Mouse (Mus musculus): ENCODE measurements at regions not wholly inside any gene's neighbourhood (a gene's known extent, or its start where the extent isn't known, plus 50 kb on each side); places are given as distances from the start of the nearest gene placed in this dataset.

DNA sequence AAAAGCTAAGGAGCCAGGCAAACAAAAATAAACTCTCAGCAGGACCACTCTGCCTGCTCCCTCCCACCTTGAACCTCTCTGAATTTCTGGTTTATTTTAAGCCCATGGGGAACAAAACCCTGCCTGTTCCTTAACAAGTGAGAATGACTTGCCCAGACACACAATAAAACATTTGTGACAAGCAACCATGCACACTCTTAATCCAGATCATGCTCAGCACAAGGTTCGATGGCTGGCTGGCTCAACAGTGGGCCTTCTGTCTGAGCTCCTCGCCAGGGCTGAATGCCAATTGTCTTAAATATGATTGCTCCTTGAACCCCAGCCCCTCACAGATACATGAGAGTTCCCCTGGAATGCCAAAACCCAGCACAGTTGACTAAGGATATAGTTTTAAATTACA, 468.3 kb upstream of the Nrsn1 start:
- no peak for ATAC-seq (replicated peaks in 1 of 2; ENCODE audit: insufficient read depth in 1 of 2, low FRiP score in 2 of 2, low TSS enrichment in 1 of 2, low read depth in 1 of 2, poor library complexity in 2 of 2, severe bottlenecking in 2 of 2)

DNA sequence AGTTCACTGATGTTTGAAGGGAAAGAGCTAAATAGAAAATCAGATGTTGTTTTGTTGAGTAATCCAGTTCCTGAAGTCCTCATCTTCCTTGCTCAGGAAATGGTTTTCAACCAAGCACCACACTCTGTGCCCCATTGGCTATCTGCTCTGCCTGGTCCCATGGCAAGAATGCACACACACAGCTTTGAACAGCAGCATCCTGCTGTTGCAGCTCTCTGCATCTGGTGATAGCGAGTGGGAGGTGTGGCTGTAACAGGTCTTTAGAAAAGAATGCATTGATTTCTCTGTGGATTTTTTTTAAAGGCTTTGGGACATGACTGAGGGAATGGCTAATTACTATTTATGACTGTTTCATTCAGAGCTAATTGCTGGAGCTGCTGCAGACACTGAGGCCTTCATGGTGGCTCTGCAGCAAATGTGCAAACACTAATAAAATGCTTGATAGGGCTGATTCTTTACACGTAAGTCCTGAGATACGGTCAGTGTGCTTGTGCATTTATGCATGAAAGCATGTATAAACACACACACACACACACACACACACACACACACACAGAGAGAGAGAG, 459.1 kb upstream of the Nrsn1 start:
- no peak for ATAC-seq (replicated peaks in 1 of 2; ENCODE audit: insufficient read depth in 1 of 2, low FRiP score in 2 of 2, low TSS enrichment in 1 of 2, low read depth in 1 of 2, poor library complexity in 2 of 2, severe bottlenecking in 2 of 2)

DNA sequence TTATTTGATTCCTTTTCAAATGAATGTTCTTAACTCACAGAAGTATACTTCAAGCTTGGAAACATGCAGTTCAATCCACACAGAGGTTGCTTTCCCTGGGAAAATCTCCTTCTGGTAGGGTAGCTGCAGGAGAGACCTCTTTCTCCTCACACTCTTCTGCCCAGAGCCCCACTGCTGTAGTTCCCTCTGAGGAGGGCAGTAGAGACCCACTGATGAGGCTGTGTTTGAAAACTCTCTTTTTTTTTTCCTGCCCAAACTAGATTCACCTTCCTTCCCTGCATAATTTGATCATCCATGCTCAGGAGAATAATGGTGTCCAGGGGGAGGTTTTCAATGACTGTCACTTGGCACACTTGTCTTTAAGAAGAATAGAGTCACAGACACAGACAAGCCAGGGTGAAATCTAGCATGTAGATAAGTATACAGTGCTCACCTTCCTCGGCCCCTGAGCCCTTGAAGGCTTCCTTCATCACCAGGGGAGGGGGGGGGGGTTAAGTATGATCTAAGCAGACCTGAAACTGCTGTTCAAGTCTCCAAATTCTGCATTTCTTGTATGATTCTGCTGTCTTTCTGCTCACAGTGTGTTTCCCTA, 457.3 kb upstream of the Nrsn1 start:
- ATAC-seq (replicated peaks in 1 of 2; ENCODE audit: insufficient read depth in 1 of 2, low FRiP score in 2 of 2, low TSS enrichment in 1 of 2, low read depth in 1 of 2, poor library complexity in 2 of 2, severe bottlenecking in 2 of 2): no peak

DNA sequence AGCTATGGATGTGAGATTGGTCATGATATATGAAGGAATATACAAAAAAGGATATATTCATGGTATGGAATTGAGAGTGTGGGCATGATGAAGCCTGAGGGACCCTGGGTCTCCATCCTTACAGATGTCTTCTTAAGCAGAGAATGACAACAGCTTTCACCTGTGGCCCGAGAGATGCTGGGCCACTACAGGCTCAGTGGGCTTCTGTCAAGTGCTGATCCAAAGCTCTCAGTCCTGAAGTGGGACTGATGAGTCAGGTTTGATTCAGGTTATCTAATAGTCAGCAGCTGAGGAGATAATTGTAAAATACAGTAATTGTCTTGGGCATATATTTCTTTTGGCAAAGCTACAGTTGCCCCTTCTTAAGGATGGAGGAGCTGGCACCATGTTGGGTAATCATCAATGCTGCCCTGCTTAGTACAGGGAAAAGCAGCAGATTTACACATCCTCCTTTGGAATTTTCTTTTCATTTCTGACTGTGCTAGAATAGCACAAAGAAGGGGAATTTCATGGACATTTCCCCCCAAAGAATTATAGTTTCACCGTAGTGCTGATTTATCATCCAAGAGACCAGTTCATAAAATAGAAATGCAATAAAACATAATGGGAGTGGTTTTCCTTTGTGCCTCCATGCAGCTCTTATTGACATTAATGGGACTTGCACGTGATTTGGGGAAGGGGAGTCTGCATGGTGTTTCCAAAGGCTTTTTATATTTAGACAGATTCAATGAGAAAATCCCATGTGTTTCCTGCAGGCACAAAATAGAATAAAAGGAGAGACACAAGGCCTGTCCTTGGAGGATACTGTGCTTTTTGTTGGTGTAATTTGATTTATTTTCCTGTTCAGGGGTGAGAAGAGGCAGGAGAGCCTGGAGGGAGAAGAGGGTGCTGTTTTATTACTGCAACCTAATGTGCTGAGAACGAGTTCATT, 452.6 kb upstream of the Nrsn1 start:
- ATAC-seq (replicated peaks in 1 of 2; ENCODE audit: insufficient read depth in 1 of 2, low FRiP score in 2 of 2, low TSS enrichment in 1 of 2, low read depth in 1 of 2, poor library complexity in 2 of 2, severe bottlenecking in 2 of 2): no peak

GRCm38 (mm10) chr13:25700965-25701364, 430.7 kb upstream of the Nrsn1 start:
- ATAC-seq (replicated peaks in 1 of 2; ENCODE audit: insufficient read depth in 1 of 2, low FRiP score in 2 of 2, low TSS enrichment in 1 of 2, low read depth in 1 of 2, poor library complexity in 2 of 2, severe bottlenecking in 2 of 2): no peak

GRCm38 (mm10) chr13:25695956-25696355, 425.7 kb upstream of the Nrsn1 start:
- no peak for ATAC-seq (replicated peaks in 1 of 2; ENCODE audit: insufficient read depth in 1 of 2, low FRiP score in 2 of 2, low TSS enrichment in 1 of 2, low read depth in 1 of 2, poor library complexity in 2 of 2, severe bottlenecking in 2 of 2)

GRCm38 (mm10) chr13:25695017-25695604, 424.8 kb upstream of the Nrsn1 start:
- no peak for ATAC-seq (replicated peaks in 1 of 2; ENCODE audit: insufficient read depth in 1 of 2, low FRiP score in 2 of 2, low TSS enrichment in 1 of 2, low read depth in 1 of 2, poor library complexity in 2 of 2, severe bottlenecking in 2 of 2)

- no peak for ATAC-seq (replicated peaks in 1 of 2; ENCODE audit: insufficient read depth in 1 of 2, low FRiP score in 2 of 2, low TSS enrichment in 1 of 2, low read depth in 1 of 2, poor library complexity in 2 of 2, severe bottlenecking in 2 of 2)
Measured at GRCm38 (mm10) chr13:25678221-25678735, 408.0 kb upstream of the Nrsn1 start.

GRCm38 (mm10) chr13:25675208-25675607, 404.9 kb upstream of the Nrsn1 start:
- ATAC-seq (replicated peaks in 1 of 2; ENCODE audit: insufficient read depth in 1 of 2, low FRiP score in 2 of 2, low TSS enrichment in 1 of 2, low read depth in 1 of 2, poor library complexity in 2 of 2, severe bottlenecking in 2 of 2): no peak

- no peak for ATAC-seq (replicated peaks in 1 of 2; ENCODE audit: insufficient read depth in 1 of 2, low FRiP score in 2 of 2, low TSS enrichment in 1 of 2, low read depth in 1 of 2, poor library complexity in 2 of 2, severe bottlenecking in 2 of 2)
Measured at GRCm38 (mm10) chr13:25666022-25666421, 395.7 kb upstream of the Nrsn1 start.

- no peak for ATAC-seq (replicated peaks in 1 of 2; ENCODE audit: insufficient read depth in 1 of 2, low FRiP score in 2 of 2, low TSS enrichment in 1 of 2, low read depth in 1 of 2, poor library complexity in 2 of 2, severe bottlenecking in 2 of 2)
Measured at GRCm38 (mm10) chr13:25664963-25665606, 394.8 kb upstream of the Nrsn1 start.

DNA sequence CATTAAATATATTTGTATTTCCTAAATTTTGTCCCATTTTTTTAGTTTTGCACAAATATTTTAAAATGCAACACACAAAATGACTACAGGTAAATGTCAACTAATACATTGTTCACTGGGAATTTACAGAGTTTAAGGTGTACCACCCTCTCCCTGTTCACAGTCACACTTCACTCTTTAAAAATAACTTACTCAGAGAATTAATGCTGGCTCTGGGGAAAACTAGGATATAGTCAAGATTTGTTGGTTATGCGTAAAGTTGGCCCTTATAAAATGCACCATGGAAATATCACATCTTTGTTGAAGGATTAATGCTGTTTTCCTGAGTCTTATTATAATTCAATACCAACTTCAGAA, 378.1 kb upstream of the Nrsn1 start:
- ATAC-seq (replicated peaks in 1 of 2; ENCODE audit: insufficient read depth in 1 of 2, low FRiP score in 2 of 2, low TSS enrichment in 1 of 2, low read depth in 1 of 2, poor library complexity in 2 of 2, severe bottlenecking in 2 of 2): no peak

DNA sequence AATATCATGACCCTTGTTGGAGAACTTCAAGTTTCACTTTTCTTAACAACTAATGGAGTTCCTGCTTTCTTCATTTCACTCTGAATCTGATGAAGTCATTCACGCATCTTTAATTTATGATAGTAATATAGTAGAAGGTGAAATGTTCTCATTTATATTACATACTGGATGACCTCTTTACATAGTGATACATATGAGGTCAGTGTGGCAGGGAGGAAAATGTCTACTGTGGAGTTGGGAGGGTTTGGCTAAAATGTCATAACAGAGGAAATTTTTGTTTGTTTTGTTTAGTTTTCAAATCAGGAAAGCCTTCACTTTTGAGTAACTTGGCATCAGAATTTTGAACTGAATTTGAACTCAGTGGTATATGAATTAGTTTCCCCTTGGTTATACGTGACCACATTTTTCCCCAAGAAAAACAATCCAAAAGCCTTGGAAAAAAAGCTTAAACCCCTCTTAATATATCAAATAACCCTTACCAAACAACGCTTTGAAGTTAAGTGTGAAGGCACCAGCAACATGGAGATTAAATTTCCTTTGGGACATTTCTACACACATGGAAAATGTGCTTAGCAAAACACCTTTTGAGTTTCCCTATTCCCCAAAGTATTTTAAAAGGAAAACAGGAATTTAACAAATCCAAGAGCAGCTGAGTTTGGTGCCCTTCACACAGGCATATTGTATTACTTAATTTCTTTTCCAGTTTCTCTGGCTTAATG, 377.6 kb upstream of the Nrsn1 start:
- no peak for ATAC-seq (replicated peaks in 1 of 2; ENCODE audit: insufficient read depth in 1 of 2, low FRiP score in 2 of 2, low TSS enrichment in 1 of 2, low read depth in 1 of 2, poor library complexity in 2 of 2, severe bottlenecking in 2 of 2)

DNA sequence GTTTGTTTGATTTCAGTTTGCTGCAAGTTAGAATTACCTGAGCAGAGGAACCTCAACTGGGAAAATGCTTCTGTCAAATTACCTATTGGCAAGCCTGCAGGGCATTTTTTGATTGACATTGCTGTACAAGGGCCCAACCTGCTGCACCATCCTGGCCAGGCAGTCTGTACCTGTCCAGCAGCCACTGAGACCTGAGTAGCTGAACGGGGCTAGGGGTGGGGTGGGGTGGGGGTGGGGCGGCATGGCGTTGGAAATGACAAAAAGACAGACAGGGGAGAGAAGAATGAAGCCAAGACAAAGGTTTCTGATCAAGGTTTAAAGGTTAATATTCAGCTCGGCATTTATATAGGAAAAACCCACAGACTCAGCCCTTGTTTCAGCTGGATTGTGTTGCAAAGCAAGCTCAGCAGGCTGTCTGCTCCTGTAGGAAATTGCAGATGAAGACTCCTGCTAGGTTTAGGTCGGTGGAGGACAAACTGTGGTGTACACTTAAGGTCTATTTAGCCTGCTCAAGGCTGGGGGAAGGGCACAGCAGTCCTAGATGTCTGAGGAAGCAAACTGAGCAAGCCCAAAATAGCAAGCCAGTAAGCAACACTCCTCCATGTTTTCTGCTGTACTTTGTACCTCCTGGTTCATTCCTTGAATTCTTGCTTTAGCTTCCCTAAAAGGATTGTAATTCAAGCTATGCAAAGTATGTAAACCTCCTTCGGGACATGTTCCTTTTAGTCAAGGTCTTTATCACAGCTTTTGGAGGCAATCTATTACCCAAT, 369.4 kb upstream of the Nrsn1 start:
- no peak for ATAC-seq (replicated peaks in 1 of 2; ENCODE audit: insufficient read depth in 1 of 2, low FRiP score in 2 of 2, low TSS enrichment in 1 of 2, low read depth in 1 of 2, poor library complexity in 2 of 2, severe bottlenecking in 2 of 2)

GRCm38 (mm10) chr13:25629466-25629865, 359.2 kb upstream of the Nrsn1 start:
- no peak for ATAC-seq (replicated peaks in 1 of 2; ENCODE audit: insufficient read depth in 1 of 2, low FRiP score in 2 of 2, low TSS enrichment in 1 of 2, low read depth in 1 of 2, poor library complexity in 2 of 2, severe bottlenecking in 2 of 2)

- no peak for ATAC-seq (replicated peaks in 1 of 2; ENCODE audit: insufficient read depth in 1 of 2, low FRiP score in 2 of 2, low TSS enrichment in 1 of 2, low read depth in 1 of 2, poor library complexity in 2 of 2, severe bottlenecking in 2 of 2)
Measured at GRCm38 (mm10) chr13:25617578-25617977, 347.3 kb upstream of the Nrsn1 start.

Measured in hematopoietic stem cell, adult 5-6 weeks (primary cell).